Mouse (Mus musculus) spleen, embryonic (tissue): ENCODE data around the gene Ube2t.

ENCODE experiments used
- CTCF ChIA-PET: fragments of 350-600 bp; sonication (Branson Sonifier 250); formaldehyde crosslinking; loops from one replicate; lab custom pipeline; 2022; lab: Charles Lee

Gene Ube2t

GRCm38 (mm10) chr1:134994739-134995138, 32.4 kb downstream of the Ube2t start:
- CTCF ChIA-PET = interaction anchor here (0.6 kb wide), 1 partner anchor 1309 kb away, joined by 3 read pairs; no protein-coding TSS in a partner anchor

- CTCF ChIA-PET = no interaction called here
Measured at GRCm38 (mm10) chr1:134995437-134995836, 33.1 kb downstream of the Ube2t start.

DNA sequence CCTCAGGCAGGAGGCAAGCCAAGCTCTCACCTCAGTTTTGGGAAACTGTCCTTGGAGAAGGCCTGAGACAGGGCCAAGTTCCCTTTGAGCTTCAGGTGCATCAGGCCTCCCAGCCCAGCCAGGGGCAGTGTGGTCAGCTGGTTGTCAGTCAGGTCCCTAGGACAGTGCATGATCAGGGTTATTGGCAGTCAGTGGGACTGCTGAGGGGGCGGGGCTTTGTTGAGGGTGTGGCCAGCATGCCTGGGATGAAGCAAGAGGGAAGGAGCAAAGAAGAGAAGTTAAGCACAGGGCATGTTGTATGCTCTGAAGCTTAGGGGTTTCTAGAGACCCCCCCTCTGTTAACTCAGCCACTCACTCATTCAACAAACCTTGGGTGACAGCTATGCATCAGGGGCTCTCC, 33.6 kb downstream of the Ube2t start:
- CTCF ChIA-PET = no interaction called here

DNA sequence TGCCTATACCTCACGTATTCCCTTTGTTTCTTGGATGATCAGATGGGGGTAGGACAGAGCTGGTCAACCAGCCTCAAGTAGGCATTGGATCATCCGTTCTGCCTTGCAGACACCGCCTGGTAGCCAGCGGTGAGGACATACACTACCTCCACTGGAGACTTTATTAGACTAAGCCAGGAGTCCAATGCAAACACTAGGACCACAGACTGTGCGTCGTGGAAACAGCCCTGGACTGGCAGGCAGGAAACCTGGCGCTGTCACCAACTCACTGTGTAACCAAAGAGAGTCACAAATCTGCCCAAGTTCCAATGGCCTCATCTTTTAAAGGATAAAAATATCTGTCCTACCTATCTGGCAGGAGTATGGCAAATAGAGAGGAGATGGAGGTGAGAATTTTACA, 34.1 kb downstream of the Ube2t start:
- CTCF ChIA-PET = no interaction called here

DNA sequence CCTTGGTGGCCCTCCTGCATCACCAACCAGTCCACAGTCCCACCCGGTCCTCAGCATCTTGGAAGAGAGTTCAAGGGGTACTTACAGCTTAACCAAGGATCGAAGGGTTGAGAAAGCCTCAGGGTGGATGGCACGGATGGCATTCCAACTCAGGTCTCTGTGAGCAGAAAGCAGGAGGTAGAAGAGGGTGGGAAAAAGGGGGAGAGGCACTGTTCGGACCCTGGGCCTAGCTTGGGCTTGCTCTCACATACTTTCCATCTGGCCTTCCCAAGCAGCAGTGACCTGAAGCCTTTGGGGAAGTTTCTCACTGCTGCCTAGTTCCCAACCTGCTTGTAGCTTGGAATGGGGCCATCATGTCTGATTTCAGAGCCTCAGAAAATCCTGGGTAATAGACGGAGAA, 35.2 kb downstream of the Ube2t start:
- CTCF ChIA-PET = no interaction called here

GRCm38 (mm10) chr1:134998231-134998630, 35.9 kb downstream of the Ube2t start:
- CTCF ChIA-PET = interaction anchor here (0.7 kb wide), 1 partner anchor 12 kb away, joined by 3 read pairs; no protein-coding TSS in a partner anchor

- CTCF ChIA-PET = interaction anchor here (0.6 kb wide), 1 partner anchor 539 kb away, joined by 7 read pairs; no protein-coding TSS in a partner anchor
Measured at GRCm38 (mm10) chr1:135000527-135000926, 38.2 kb downstream of the Ube2t start.

DNA sequence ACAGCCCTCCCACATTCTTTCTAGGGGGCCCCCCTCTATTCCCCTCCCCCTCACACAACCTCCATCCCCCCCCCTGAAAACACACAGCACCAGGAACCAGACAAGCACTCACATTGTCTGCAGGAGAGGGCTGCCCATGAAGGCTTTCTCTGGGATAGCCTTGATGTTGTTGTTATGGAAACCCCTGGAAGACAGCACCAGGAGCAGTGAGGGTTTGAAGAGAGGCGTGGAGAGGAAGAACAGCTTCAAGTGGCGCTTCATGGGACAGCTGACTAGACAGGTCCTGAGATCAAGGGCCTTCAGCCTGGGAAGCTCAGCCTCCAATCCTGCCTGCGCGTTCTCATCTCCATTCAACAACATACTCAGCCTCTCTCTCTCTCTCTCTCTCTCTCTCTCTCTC, 41.0 kb downstream of the Ube2t start:
- CTCF ChIA-PET = no interaction called here

DNA sequence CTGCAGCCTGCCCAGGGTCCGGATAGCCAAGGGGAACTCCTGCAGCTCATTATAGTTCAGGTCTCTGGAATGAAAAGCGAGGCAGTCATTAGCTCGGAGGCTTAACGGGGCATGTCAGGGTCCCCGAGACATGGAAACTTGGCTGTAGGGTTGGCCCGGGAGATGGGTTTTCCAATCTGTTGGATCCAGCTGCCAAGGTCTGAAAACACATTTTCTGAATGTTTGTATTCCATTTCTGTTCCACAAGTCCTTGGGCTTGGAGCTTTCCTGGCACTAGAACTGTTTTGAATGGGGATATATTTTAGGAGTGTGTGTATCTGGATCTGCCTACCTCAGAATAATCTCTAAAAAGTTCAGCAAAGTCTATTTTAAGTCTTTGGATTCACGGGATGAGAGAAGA, 43.3 kb downstream of the Ube2t start:
- CTCF ChIA-PET = no interaction called here

GRCm38 (mm10) chr1:135009833-135010232, 47.5 kb downstream of the Ube2t start:
- CTCF ChIA-PET = interaction anchor here (0.6 kb wide), 1 partner anchor 46 kb away, joined by 6 read pairs; no protein-coding TSS in a partner anchor

DNA sequence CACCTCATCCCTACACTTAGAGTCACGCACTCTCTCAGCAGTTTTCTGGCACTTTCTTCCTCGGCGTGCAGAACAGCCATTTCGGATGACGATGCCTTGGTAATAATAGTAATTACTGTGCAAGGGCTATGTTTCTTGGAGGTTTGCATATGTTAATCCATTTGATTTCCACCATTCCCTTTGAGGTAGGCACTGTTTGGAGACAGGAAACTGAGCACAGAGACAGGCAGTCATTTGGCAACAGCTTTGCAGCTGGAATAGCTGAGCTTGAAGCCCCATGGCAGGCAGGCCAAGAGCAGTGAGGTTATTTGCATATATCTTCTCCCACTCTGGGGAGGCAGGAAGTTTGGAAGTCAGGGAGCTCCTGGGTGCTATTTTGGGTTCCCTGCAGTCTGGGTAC, 49.5 kb downstream of the Ube2t start:
- CTCF ChIA-PET = no interaction called here

GRCm38 (mm10) chr1:135012472-135012871, 50.1 kb downstream of the Ube2t start:
- CTCF ChIA-PET = no interaction called here

GRCm38 (mm10) chr1:135014921-135015445, 52.6 kb downstream of the Ube2t start:
- CTCF ChIA-PET = no interaction called here

DNA sequence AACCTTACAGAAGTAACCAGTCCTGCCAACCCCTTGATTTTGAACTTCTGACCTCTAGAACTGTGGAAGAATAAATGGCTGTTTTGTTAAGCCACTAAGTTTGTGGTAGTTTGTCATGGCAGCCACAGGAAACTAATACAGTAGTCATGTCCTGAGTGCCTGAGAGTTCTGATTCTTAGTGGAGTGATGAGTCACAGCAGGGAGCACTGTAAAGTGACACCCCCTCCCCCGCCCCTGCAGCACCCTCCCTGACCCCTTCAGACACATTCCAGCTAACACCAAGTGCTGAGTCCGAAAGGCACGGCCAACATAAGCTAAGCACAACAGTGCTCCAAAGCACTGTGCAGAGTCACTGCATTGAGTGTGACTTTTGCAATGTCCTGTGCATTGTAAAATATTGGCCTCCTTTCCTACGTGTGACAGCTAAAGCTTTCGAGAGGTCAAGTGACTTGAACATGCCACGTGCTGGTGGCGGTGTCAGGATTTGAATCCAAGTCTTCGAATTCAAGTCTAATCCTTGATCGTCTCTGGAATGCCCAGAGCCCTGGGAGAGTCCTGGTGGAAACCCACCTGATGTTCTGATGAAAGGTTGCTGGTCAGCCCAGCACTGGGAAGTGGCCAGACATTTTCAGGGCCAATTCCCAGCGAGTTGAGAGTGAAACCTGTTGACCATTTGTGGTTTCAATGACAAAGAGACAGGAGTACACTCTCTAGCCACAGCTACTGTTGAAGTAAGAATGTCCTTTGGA, 54.7 kb downstream of the Ube2t start:
- CTCF ChIA-PET = no interaction called here

DNA sequence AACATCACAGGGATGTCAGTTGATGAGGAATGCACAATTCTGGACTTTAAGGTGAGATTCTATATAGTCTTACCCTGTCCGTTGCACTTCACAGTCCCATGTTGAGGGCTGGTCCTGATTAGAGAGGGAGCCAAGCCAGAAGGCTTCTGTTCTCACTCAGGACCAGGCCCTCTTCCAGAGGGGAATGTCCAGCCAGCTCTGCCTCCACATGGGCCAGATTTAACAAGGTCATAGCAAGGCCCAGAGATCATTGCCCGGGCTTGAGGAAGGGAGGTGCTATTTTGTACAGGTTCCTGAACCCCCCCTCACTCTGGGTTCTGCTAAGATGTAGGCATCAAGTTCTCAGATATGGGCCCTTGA, 55.3 kb downstream of the Ube2t start:
- CTCF ChIA-PET = no interaction called here

- CTCF ChIA-PET = no interaction called here
Measured at GRCm38 (mm10) chr1:135019087-135019774, 56.9 kb downstream of the Ube2t start.

- CTCF ChIA-PET = no interaction called here
Measured at GRCm38 (mm10) chr1:135019775-135020167, 57.4 kb downstream of the Ube2t start.

GRCm38 (mm10) chr1:135020281-135020940, 58.0 kb downstream of the Ube2t start:
- CTCF ChIA-PET = no interaction called here

DNA sequence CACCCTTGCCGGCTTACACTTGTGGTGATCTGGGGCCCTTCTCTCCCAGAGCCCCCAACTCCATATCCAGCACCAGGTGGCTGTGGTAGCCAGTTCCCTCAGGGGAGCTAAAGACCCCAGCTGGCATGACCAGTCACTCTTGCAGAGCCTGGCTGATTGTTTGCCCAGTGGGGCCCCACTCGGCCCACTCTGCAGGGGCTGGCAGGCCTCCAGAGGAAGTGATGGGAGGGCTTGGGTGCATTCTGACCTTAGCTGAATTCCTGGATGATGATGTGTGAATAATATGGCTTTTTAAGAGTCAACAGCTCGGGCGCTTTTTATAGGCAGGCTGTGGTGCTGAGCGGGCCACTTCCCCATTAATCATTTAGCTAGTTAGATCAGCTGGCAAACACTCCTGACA, 58.6 kb downstream of the Ube2t start:
- CTCF ChIA-PET = no interaction called here

GRCm38 (mm10) chr1:135021936-135022335, 59.6 kb downstream of the Ube2t start:
- CTCF ChIA-PET = no interaction called here

DNA sequence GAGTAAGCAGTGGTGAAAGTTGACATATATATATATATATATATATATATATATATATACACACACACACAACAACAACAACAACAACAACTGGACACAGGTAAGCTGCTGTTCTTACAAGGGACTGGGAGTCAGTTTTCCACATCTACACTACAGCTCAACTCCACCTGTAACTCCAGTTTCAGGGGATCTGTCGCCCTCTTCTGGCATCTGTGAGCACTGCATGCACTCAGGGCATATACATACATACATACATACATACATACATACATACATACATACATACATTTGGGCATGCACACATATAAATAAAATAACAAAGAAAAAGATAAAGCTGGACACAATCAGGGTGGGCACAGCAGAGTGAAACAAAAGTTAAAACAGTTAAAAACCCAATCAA, 61.2 kb downstream of the Ube2t start:
- CTCF ChIA-PET = interaction anchor here (0.7 kb wide), 1 partner anchor 1026 kb away, joined by 3 read pairs; no protein-coding TSS in a partner anchor
